Mouse (Mus musculus): ENCODE measurements around the gene Mtfmt. TPM values are rescaled to one million over a fixed set of nuclear protein-coding genes. Genes with fewer than 3 reads are reported as not detected.

Gene Mtfmt
- total and polyA plus RNA-seq, 3 experiments = 5.3 to 6.2 (median 5.8) TPM

DNA sequence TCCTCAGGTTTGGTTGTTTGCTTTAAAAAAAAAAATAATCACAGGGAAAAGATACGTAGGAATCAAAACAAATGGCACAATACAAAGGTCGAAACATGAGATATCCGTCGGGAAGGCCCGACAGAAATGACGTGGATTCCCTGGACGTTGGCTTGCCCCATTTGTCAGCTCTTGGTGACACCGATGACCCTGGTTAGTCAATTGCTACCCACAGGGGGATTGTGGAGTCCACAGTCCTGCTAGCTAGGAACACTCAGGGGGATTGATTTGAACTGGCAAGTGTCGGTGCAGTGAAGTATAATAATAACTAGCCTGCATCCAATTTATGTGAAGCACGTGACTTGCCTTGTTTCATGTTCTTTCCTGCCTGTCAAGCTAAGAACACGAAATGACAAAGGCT is 32.1 kb downstream of the Mtfmt start:
- 0 out of 2 replicates have a peak, but pooled peaks cover 2% of the 10 kb centered on the region for H3K36me3 ChIP-seq (ENCODE audit: control insufficient read depth, insufficient read depth, low read length)

DNA sequence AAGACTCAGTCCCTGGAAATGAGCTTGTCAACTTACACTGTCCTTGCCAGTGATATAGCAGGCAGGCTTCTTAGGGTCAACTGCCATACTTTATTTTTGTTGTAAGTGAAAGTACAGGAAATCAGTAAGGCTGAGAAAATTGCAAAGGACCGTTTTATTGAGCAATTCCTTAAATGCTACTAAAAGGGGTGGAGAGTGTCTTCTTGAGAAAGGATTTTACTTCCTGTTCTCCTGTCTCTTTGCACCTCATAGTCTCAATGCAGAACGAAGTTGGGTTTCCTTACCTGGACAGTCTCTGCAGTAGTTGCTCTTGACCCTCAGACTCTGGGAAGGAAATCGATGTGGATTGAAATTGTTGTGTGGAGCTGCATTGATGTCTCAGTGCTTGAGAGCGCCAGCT is 37.2 kb downstream of the Mtfmt start:
- 81% methylated on average over 4 of the region's 4 CpGs for WGBS
- no peak overlapping the region for H3K4me3 ChIP-seq
- no peak for TF ChIP-seq CTCF (IDR thresholded peaks at IDR 0.05)
- no peak for TF ChIP-seq EP300 (IDR thresholded peaks at IDR 0.05; ENCODE audit: insufficient read depth, low read depth, low read length)
- TF ChIP-seq POLR2A (IDR thresholded peaks at IDR 0.05; ENCODE audit: insufficient read depth, low read depth, low read length) = no peak
- no peaks in the 10 kb centered on the region for H3K79me2 ChIP-seq (replicated peaks; ENCODE audit: control insufficient read depth, insufficient read depth, low read length)
- DNase-seq = no peak
- no peaks in the 10 kb centered on the region for H3K27me3 ChIP-seq (ENCODE audit: control insufficient read depth, insufficient read depth, low read length)
- no peak overlapping the region for H3K9ac ChIP-seq (ENCODE audit: low read depth, low read length)
- peaks cover 2% of the 10 kb centered on the region for H3K4me1 ChIP-seq (ENCODE audit: control insufficient read depth, insufficient read depth, low read length)
- intact Hi-C loops (cut with DNase I) = no loop called here
- H3K27ac ChIP-seq = no peak overlapping the region
- no peaks in the 10 kb centered on the region for H3K36me3 ChIP-seq (ENCODE audit: control insufficient read depth, insufficient read depth, low read length)

More for the DNA sequence above, 32.1 kb downstream of the Mtfmt start:
- Histone ChIP-seq H3K4me3 (no peak overlapping the region), H3K27me3 (ENCODE audit: control insufficient read depth, insufficient read depth, low read length) (no peaks in the 10 kb centered on the region), H3K79me2 (replicated peaks; ENCODE audit: control insufficient read depth, insufficient read depth, low read length) (no peaks in the 10 kb centered on the region), H3K4me1 (ENCODE audit: control insufficient read depth, insufficient read depth, low read length) (peaks cover 6% of the 10 kb centered on the region), H3K9ac (ENCODE audit: low read depth, low read length) (no peak overlapping the region), H3K27ac (no peak overlapping the region)
- TF ChIP-seq POLR2A (IDR thresholded peaks at IDR 0.05; ENCODE audit: insufficient read depth, low read depth, low read length) = no peak
- no peak for TF ChIP-seq EP300 (IDR thresholded peaks at IDR 0.05; ENCODE audit: insufficient read depth, low read depth, low read length)
- no peak for TF ChIP-seq CTCF (IDR thresholded peaks at IDR 0.05)
- DNase-seq = no peak
- intact Hi-C loops (cut with DNase I) = no loop called here
- 37% methylated on average over 11 of the region's 11 CpGs for whole genome bisulfite sequencing

DNA sequence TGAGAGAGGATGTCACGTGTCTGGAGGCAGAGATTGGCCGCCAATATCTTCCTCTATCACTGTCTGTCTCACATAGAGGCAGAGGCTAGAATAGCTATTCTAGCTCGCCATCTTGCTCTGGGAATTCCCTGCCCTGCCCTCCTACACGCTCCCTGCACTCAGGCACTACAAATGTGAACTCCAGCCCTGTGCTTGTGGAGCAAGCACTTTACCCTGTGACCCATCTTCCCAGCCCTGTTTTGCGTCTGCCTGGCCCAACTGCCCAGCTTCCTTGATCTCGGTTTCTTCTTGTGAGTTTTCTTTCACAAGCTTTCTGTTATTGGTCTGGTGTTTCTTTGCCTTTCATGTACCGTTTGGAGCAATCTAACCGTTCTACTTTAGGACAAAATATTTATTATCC is 43.6 kb downstream of the Mtfmt start:
- Histone ChIP-seq H3K79me2 (replicated peaks; ENCODE audit: control insufficient read depth, insufficient read depth, low read length) (no peaks in the 10 kb centered on the region), H3K36me3 (ENCODE audit: control insufficient read depth, insufficient read depth, low read length) (no peaks in the 10 kb centered on the region), H3K27ac (no peak overlapping the region), H3K4me3 (no peak overlapping the region), H3K9ac (ENCODE audit: low read depth, low read length) (no peak overlapping the region), H3K4me1 (ENCODE audit: control insufficient read depth, insufficient read depth, low read length) (no peaks in the 10 kb centered on the region), H3K27me3 (ENCODE audit: control insufficient read depth, insufficient read depth, low read length) (no peaks in the 10 kb centered on the region)
- no peak for DNase-seq
- WGBS = 87% methylated on average over 8 of the region's 8 CpGs
- no peak for TF ChIP-seq EP300 (IDR thresholded peaks at IDR 0.05; ENCODE audit: insufficient read depth, low read depth, low read length)
- no peak for TF ChIP-seq CTCF (IDR thresholded peaks at IDR 0.05)
- no peak for TF ChIP-seq POLR2A (IDR thresholded peaks at IDR 0.05; ENCODE audit: insufficient read depth, low read depth, low read length)
- intact Hi-C loops (cut with DNase I) = no loop called here

- Histone ChIP-seq H3K4me3 (no peak overlapping the region), H3K36me3 (ENCODE audit: control insufficient read depth, insufficient read depth, low read length) (no peaks in the 10 kb centered on the region), H3K27ac (no peak overlapping the region), H3K27me3 (ENCODE audit: control insufficient read depth, insufficient read depth, low read length) (no peaks in the 10 kb centered on the region), H3K9ac (ENCODE audit: low read depth, low read length) (no peak overlapping the region), H3K4me1 (ENCODE audit: control insufficient read depth, insufficient read depth, low read length) (no peaks in the 10 kb centered on the region), H3K79me2 (replicated peaks; ENCODE audit: control insufficient read depth, insufficient read depth, low read length) (no peaks in the 10 kb centered on the region)
- TF ChIP-seq CTCF (IDR thresholded peaks at IDR 0.05) = no peak
- TF ChIP-seq POLR2A (IDR thresholded peaks at IDR 0.05; ENCODE audit: insufficient read depth, low read depth, low read length) = no peak
- no peak for TF ChIP-seq EP300 (IDR thresholded peaks at IDR 0.05; ENCODE audit: insufficient read depth, low read depth, low read length)
- 74% methylated on average over 5 of the region's 5 CpGs for WGBS
- DNase-seq = no peak
- intact Hi-C loops (cut with DNase I) = no loop called here
Measured at GRCm38 (mm10) chr9:65480071-65480470, 44.5 kb downstream of the Mtfmt start.

GRCm38 (mm10) chr9:65491476-65491875 is 55.9 kb downstream of the Mtfmt start:
- intact Hi-C loops (cut with DNase I) = no loop called here
- Histone ChIP-seq H3K27ac (no peak overlapping the region), H3K79me2 (replicated peaks; ENCODE audit: control insufficient read depth, insufficient read depth, low read length) (no peaks in the 10 kb centered on the region), H3K4me3 (no peak overlapping the region), H3K9ac (ENCODE audit: low read depth, low read length) (no peak overlapping the region), H3K27me3 (ENCODE audit: control insufficient read depth, insufficient read depth, low read length) (no peaks in the 10 kb centered on the region), H3K36me3 (ENCODE audit: control insufficient read depth, insufficient read depth, low read length) (no peaks in the 10 kb centered on the region), H3K4me1 (ENCODE audit: control insufficient read depth, insufficient read depth, low read length) (no peaks in the 10 kb centered on the region)
- DNase-seq = no peak
- WGBS = 93% methylated on average over 3 of the region's 3 CpGs
- TF ChIP-seq POLR2A (IDR thresholded peaks at IDR 0.05; ENCODE audit: insufficient read depth, low read depth, low read length) (no peak), CTCF (IDR thresholded peaks at IDR 0.05) (no peak), EP300 (IDR thresholded peaks at IDR 0.05; ENCODE audit: insufficient read depth, low read depth, low read length) (no peak)

DNA sequence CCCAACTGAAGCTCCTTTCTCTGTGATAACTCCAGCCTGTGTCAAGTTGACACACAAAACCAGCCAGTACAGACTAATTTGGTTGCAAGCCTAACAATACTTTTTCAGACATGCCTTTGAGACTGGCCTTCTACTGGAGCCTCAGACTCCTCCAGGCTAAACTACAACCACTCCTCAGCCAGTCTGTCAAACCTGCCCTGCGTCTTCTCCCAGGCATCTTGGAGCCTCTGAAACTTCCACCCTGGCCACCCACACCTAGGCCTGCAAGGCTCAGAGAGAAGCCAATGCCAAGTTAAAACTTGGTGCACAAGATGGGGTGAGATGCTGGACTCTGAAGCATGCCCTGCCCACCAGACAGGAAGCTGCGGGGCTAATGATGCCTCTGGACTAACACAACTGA is 56.8 kb downstream of the Mtfmt start:
- 82% methylated on average over 2 of the region's 2 CpGs for WGBS
- Histone ChIP-seq H3K4me1 (ENCODE audit: control insufficient read depth, insufficient read depth, low read length) (no peaks in the 10 kb centered on the region), H3K27ac (no peak overlapping the region), H3K9ac (ENCODE audit: low read depth, low read length) (no peak overlapping the region), H3K27me3 (ENCODE audit: control insufficient read depth, insufficient read depth, low read length) (no peaks in the 10 kb centered on the region), H3K79me2 (replicated peaks; ENCODE audit: control insufficient read depth, insufficient read depth, low read length) (no peaks in the 10 kb centered on the region), H3K4me3 (no peak overlapping the region), H3K36me3 (ENCODE audit: control insufficient read depth, insufficient read depth, low read length) (no peaks in the 10 kb centered on the region)
- DNase-seq = no peak
- intact Hi-C loops (cut with DNase I) = no loop called here
- TF ChIP-seq CTCF (IDR thresholded peaks at IDR 0.05) (no peak), POLR2A (IDR thresholded peaks at IDR 0.05; ENCODE audit: insufficient read depth, low read depth, low read length) (no peak), EP300 (IDR thresholded peaks at IDR 0.05; ENCODE audit: insufficient read depth, low read depth, low read length) (no peak)

Measured in heart, adult 2 months (tissue).